Mouse (Mus musculus): ENCODE data around the gene Birc2.

DNA sequence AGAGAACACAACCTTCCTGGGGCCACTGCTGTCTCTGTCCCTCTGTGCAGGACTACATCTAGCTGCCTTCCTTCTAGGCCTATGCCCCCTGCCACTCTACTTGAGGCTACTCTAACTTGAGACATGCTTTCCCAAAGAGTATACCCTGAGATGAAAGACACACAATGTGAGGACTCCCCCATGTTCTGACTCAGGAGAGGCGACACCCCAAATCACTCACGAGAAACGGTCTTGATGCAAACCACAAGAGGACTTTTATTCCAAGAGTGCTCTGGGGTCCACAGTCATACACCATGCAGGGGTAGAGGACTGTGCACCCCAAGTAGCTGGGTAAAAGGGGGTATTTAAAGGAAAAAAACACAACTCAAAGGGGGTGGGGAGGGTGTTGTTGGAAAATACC is 47.5 kb upstream of the Birc2 start:
- no peak for TF ChIP-seq CTCF (IDR thresholded peaks at IDR 0.05; ENCODE audit: low read depth)
- TF ChIP-seq EP300 (IDR thresholded peaks at IDR 0.05; ENCODE audit: low read depth): no peak
